Mouse (Mus musculus) liver, postnatal 0 days (tissue): Measurements from ENCODE around the gene Prex1.

Experiments
- CTCF ChIP-seq: sonication (generic); IDR thresholded peaks from 2 replicates; pipeline ENCODE4 v1.5.1; 2016; ENCODE audit warnings: antibody characterized with exemption, low read depth
- EP300 ChIP-seq: IDR thresholded peaks from 2 replicates; pipeline ENCODE4 v1.6.1; 2016; ENCODE audit warnings: antibody characterized with exemption, low read depth, mild to moderate bottlenecking

- no peak for TF ChIP-seq CTCF
- TF ChIP-seq EP300 = no peak
Measured at GRCm38 (mm10) chr2:166694616-166695015, 19.0 kb downstream of the Prex1 start.
